Mouse (Mus musculus) hematopoietic stem cell, adult 5-6 weeks (primary cell): ENCODE results near the gene Sec14l5. TPM values are rescaled to one million over a fixed set of nuclear protein-coding genes. Genes with fewer than 3 reads are reported as not detected.
A peak's percentile ranks its signal among the peaks of the same experiment; 100 is the strongest.
"Not testable (repeated sequence)": the region's sequence is repeated elsewhere in the genome, so short reads cannot be mapped to it uniquely, and the experiment has no call there.

Source experiments
- ATAC-seq, 2 experiments: fragments of 125-278 bp in 1 of 2; replicated peaks in 1 of 2; 2 replicates each; pipeline ENCODE4 v1.8.0; 2016 to 2017; ENCODE audit warnings: inconsistent platforms in 2 of 2, mild to moderate bottlenecking in 2 of 2, moderate number of reproducible peaks in 2 of 2, low read depth in 1 of 2, moderate TSS enrichment in 1 of 2; ENCODE audit not compliant: low FRiP score in 2 of 2, poor library complexity in 2 of 2, severe bottlenecking in 2 of 2, insufficient read depth in 1 of 2, low TSS enrichment in 1 of 2
- total RNA-seq: library from RNA; stranded (forward); fragments of 172-1452, 232-1000 nt; gene quantifications from 2 replicates; pipeline ENCODE4 v1.2.3, GENCODE M21; 2017

Gene Sec14l5
- total RNA-seq, 1 experiment from 2014 or later = not detected

GRCm38 (mm10) chr16:5202681-5203080 is 55.8 kb downstream of the Sec14l5 start:
- peak; percentile 51 to 61; a peak in 2 of 4 replicates for ATAC-seq

- ATAC-seq = peak; percentile 33 to 37; a peak in 3 of 4 replicates
Observed at GRCm38 (mm10) chr16:5203200-5203599, 56.3 kb downstream of the Sec14l5 start.

- ATAC-seq = peak; percentile 77 to 80
Observed at GRCm38 (mm10) chr16:5203668-5204433, 56.9 kb downstream of the Sec14l5 start, which contains the start of gene Nagpa. Nagpa (minus strand) TSS chr16:5204012.

- ATAC-seq = no peak
Observed at GRCm38 (mm10) chr16:5205431-5205970, 58.6 kb downstream of the Sec14l5 start.

- ATAC-seq = no peak
Observed at GRCm38 (mm10) chr16:5206051-5206450, 59.1 kb downstream of the Sec14l5 start.

- peak; percentile 93 to 98 for ATAC-seq
Observed at GRCm38 (mm10) chr16:5210365-5210764, 63.5 kb downstream of the Sec14l5 start.

GRCm38 (mm10) chr16:5212150-5212549 is 65.2 kb downstream of the Sec14l5 start:
- ATAC-seq = no peak

GRCm38 (mm10) chr16:5214126-5214525 is 67.2 kb downstream of the Sec14l5 start:
- no peak for ATAC-seq

- no peak for ATAC-seq
Observed at GRCm38 (mm10) chr16:5216686-5217085, 69.8 kb downstream of the Sec14l5 start.

- ATAC-seq = no peak
Observed at GRCm38 (mm10) chr16:5217341-5218133, 70.6 kb downstream of the Sec14l5 start.

- no peak for ATAC-seq
Observed at GRCm38 (mm10) chr16:5221403-5221802, 74.5 kb downstream of the Sec14l5 start.

GRCm38 (mm10) chr16:5222140-5222539 is 75.2 kb downstream of the Sec14l5 start, which contains the start of gene AU021092:
AU021092 (minus strand) TSS chr16:5222299.
- no peak for ATAC-seq

- ATAC-seq = not testable (repeated sequence)
Observed at GRCm38 (mm10) chr16:5226534-5226933, 79.6 kb downstream of the Sec14l5 start.

GRCm38 (mm10) chr16:5227501-5227900 is 80.6 kb downstream of the Sec14l5 start:
- ATAC-seq = not testable (repeated sequence)

- not testable (repeated sequence) for ATAC-seq
Observed at GRCm38 (mm10) chr16:5228103-5228502, 81.2 kb downstream of the Sec14l5 start.

- no peak for ATAC-seq
Observed at GRCm38 (mm10) chr16:5232982-5233381, 86.1 kb downstream of the Sec14l5 start.

GRCm38 (mm10) chr16:5233418-5234313 is 86.8 kb downstream of the Sec14l5 start, which contains the start of gene Alg1:
Alg1 (plus strand) TSS chr16:5233621.
- peak; percentile 89 to 93 for ATAC-seq
